Mouse (Mus musculus): Measurements from ENCODE around the gene Shisa5. TPM values are rescaled to one million over a fixed set of nuclear protein-coding genes. Genes with fewer than 3 reads are reported as not detected.
A peak's percentile ranks its signal among the peaks of the same experiment; 100 is the strongest.

The Shisa5 gene
- polyA plus RNA-seq, 1 experiment from 2014 or later = 110 TPM

- peaks cover 14% of the 10 kb centered on the region for H3K36me3 ChIP-seq (ENCODE audit: insufficient read depth, low read length)
- H3K4me1 ChIP-seq (ENCODE audit: insufficient read depth, low read length) = peaks cover 16% of the 10 kb centered on the region
- no peaks in the 10 kb centered on the region for H3K9me3 ChIP-seq (ENCODE audit: low read length)
- H3K4me3 ChIP-seq (ENCODE audit: low read length) = peak within 1 kb of the TSS; percentile 75
- H3K4me2 ChIP-seq (replicated peaks; ENCODE audit: low read depth, low read length) = peak within 1 kb of the TSS; percentile 73
- under 1% methylated on average over 37 of the region's 37 CpGs for WGBS
- peak within 1 kb of the TSS; percentile 84 for H3K9ac ChIP-seq (replicated peaks; ENCODE audit: low read length)
- peak; percentile 97 for ATAC-seq (ENCODE audit: low FRiP score, low TSS enrichment)
- H3K27me3 ChIP-seq (ENCODE audit: insufficient read depth, low read length) = no peaks in the 10 kb centered on the region
- peak within 1 kb of the TSS; percentile 57 for H3K27ac ChIP-seq (ENCODE audit: low read length)
These were observed 43.9 kb downstream of the Shisa5 start, which contains the start of the genes Ccdc51 and Tma7 for GRCm38 (mm10) chr9:109082124-109082800. Gene Ccdc51 (plus strand): TSS chr9:109082493. Gene Tma7 (minus strand): TSS chr9:109082587.

GRCm38 (mm10) chr9:109084922-109085321 lies 46.6 kb downstream of the Shisa5 start:
- H3K9ac ChIP-seq (replicated peaks; ENCODE audit: low read length) = no peak overlapping the region
- no peaks in the 10 kb centered on the region for H3K9me3 ChIP-seq (ENCODE audit: low read length)
- no peak overlapping the region for H3K4me2 ChIP-seq (replicated peaks; ENCODE audit: low read depth, low read length)
- ATAC-seq (ENCODE audit: low FRiP score, low TSS enrichment) = no peak
- peaks cover 24% of the 10 kb centered on the region for H3K4me1 ChIP-seq (ENCODE audit: insufficient read depth, low read length)
- no peak overlapping the region for H3K4me3 ChIP-seq (ENCODE audit: low read length)
- no peaks in the 10 kb centered on the region for H3K27me3 ChIP-seq (ENCODE audit: insufficient read depth, low read length)
- WGBS = 25% methylated on average over 2 of the region's 2 CpGs
- no peak overlapping the region for H3K27ac ChIP-seq (ENCODE audit: low read length)
- H3K36me3 ChIP-seq (ENCODE audit: insufficient read depth, low read length) = peaks cover 8% of the 10 kb centered on the region

GRCm38 (mm10) chr9:109087987-109088386 lies 49.6 kb downstream of the Shisa5 start:
- H3K27ac ChIP-seq (ENCODE audit: low read length) = no peak overlapping the region
- H3K36me3 ChIP-seq (ENCODE audit: insufficient read depth, low read length) = peaks cover 8% of the 10 kb centered on the region
- 14% methylated on average over 5 of the region's 5 CpGs for WGBS
- no peak overlapping the region for H3K4me2 ChIP-seq (replicated peaks; ENCODE audit: low read depth, low read length)
- peaks cover 24% of the 10 kb centered on the region for H3K4me1 ChIP-seq (ENCODE audit: insufficient read depth, low read length)
- peak overlapping the region; percentile 47 for H3K9ac ChIP-seq (replicated peaks; ENCODE audit: low read length)
- no peak for ATAC-seq (ENCODE audit: low FRiP score, low TSS enrichment)
- no peak overlapping the region for H3K4me3 ChIP-seq (ENCODE audit: low read length)
- H3K9me3 ChIP-seq (ENCODE audit: low read length) = no peaks in the 10 kb centered on the region
- H3K27me3 ChIP-seq (ENCODE audit: insufficient read depth, low read length) = no peaks in the 10 kb centered on the region

GRCm38 (mm10) chr9:109090446-109090845 lies 52.1 kb downstream of the Shisa5 start:
- H3K27ac ChIP-seq (ENCODE audit: low read length) = no peak overlapping the region; the same call in 1 of the 2 replicates

GRCm38 (mm10) chr9:109091802-109092201 lies 53.4 kb downstream of the Shisa5 start:
- no peaks in the 10 kb centered on the region for H3K9me3 ChIP-seq (ENCODE audit: low read length)
- no peak for ATAC-seq (ENCODE audit: low FRiP score, low TSS enrichment)
- H3K4me2 ChIP-seq (replicated peaks; ENCODE audit: low read depth, low read length) = no peak overlapping the region
- H3K4me3 ChIP-seq (ENCODE audit: low read length) = no peak overlapping the region
- WGBS = 79% methylated on average over 8 of the region's 8 CpGs
- no peak overlapping the region for H3K9ac ChIP-seq (replicated peaks; ENCODE audit: low read length)
- H3K27ac ChIP-seq (ENCODE audit: low read length) = no peak overlapping the region
- no peaks in the 10 kb centered on the region for H3K27me3 ChIP-seq (ENCODE audit: insufficient read depth, low read length)
- H3K36me3 ChIP-seq (ENCODE audit: insufficient read depth, low read length) = peaks cover 8% of the 10 kb centered on the region
- peaks cover 45% of the 10 kb centered on the region for H3K4me1 ChIP-seq (ENCODE audit: insufficient read depth, low read length)

More at GRCm38 (mm10) chr9:109090446-109090845, 52.1 kb downstream of the Shisa5 start:
- H3K4me3 ChIP-seq (ENCODE audit: low read length) = no peak overlapping the region
- H3K36me3 ChIP-seq (ENCODE audit: insufficient read depth, low read length) = peaks cover 8% of the 10 kb centered on the region
- H3K27me3 ChIP-seq (ENCODE audit: insufficient read depth, low read length) = no peaks in the 10 kb centered on the region
- 44% methylated on average over 15 of the region's 15 CpGs for WGBS
- H3K9ac ChIP-seq (replicated peaks; ENCODE audit: low read length) = 0 out of 2 replicates have a peak overlapping the region, but pooled peaks have one; percentile 4
- H3K4me2 ChIP-seq (replicated peaks; ENCODE audit: low read depth, low read length) = no peak overlapping the region
- no peaks in the 10 kb centered on the region for H3K9me3 ChIP-seq (ENCODE audit: low read length)
- ATAC-seq (ENCODE audit: low FRiP score, low TSS enrichment) = no peak
- H3K4me1 ChIP-seq (ENCODE audit: insufficient read depth, low read length) = peaks cover 36% of the 10 kb centered on the region

- no peaks in the 10 kb centered on the region for H3K9me3 ChIP-seq (ENCODE audit: low read length)
- 46% methylated on average over 6 of the region's 6 CpGs for WGBS
- H3K9ac ChIP-seq (replicated peaks; ENCODE audit: low read length) = no peak overlapping the region
- H3K4me3 ChIP-seq (ENCODE audit: low read length) = no peak overlapping the region
- H3K27me3 ChIP-seq (ENCODE audit: insufficient read depth, low read length) = no peaks in the 10 kb centered on the region
- peak overlapping the region; percentile 54; the same call in 1 of the 2 replicates for H3K27ac ChIP-seq (ENCODE audit: low read length)
- peaks cover 54% of the 10 kb centered on the region for H3K4me1 ChIP-seq (ENCODE audit: insufficient read depth, low read length)
- H3K4me2 ChIP-seq (replicated peaks; ENCODE audit: low read depth, low read length) = no peak overlapping the region
- H3K36me3 ChIP-seq (ENCODE audit: insufficient read depth, low read length) = peaks cover 8% of the 10 kb centered on the region
- ATAC-seq (ENCODE audit: low FRiP score, low TSS enrichment) = no peak
These were observed 54.4 kb downstream of the Shisa5 start for GRCm38 (mm10) chr9:109092799-109093198.

GRCm38 (mm10) chr9:109093786-109094552 lies 55.6 kb downstream of the Shisa5 start:
- H3K9me3 ChIP-seq (ENCODE audit: low read length) = no peaks in the 10 kb centered on the region
- no peaks in the 10 kb centered on the region for H3K27me3 ChIP-seq (ENCODE audit: insufficient read depth, low read length)
- WGBS = 12% methylated on average over 11 of the region's 11 CpGs
- H3K9ac ChIP-seq (replicated peaks; ENCODE audit: low read length) = peak overlapping the region; percentile 98
- H3K4me2 ChIP-seq (replicated peaks; ENCODE audit: low read depth, low read length) = peak overlapping the region; percentile 74
- peaks cover 60% of the 10 kb centered on the region for H3K4me1 ChIP-seq (ENCODE audit: insufficient read depth, low read length)
- H3K27ac ChIP-seq (ENCODE audit: low read length) = peak overlapping the region; percentile 99
- H3K4me3 ChIP-seq (ENCODE audit: low read length) = peak overlapping the region; percentile 75
- peak; percentile 3; the same call in 1 of the 2 replicates for ATAC-seq (ENCODE audit: low FRiP score, low TSS enrichment)
- H3K36me3 ChIP-seq (ENCODE audit: insufficient read depth, low read length) = peaks cover 8% of the 10 kb centered on the region

- peak overlapping the region; percentile 74 for H3K4me2 ChIP-seq (replicated peaks; ENCODE audit: low read depth, low read length)
- peak overlapping the region; percentile 99 for H3K27ac ChIP-seq (ENCODE audit: low read length)
- H3K4me1 ChIP-seq (ENCODE audit: insufficient read depth, low read length) = peaks cover 66% of the 10 kb centered on the region
- H3K4me3 ChIP-seq (ENCODE audit: low read length) = peak overlapping the region; percentile 75
- WGBS = under 1% methylated on average over 21 of the region's 21 CpGs
- H3K9me3 ChIP-seq (ENCODE audit: low read length) = no peaks in the 10 kb centered on the region
- no peaks in the 10 kb centered on the region for H3K27me3 ChIP-seq (ENCODE audit: insufficient read depth, low read length)
- peaks cover 8% of the 10 kb centered on the region for H3K36me3 ChIP-seq (ENCODE audit: insufficient read depth, low read length)
- H3K9ac ChIP-seq (replicated peaks; ENCODE audit: low read length) = peak overlapping the region; percentile 98
- peak; percentile 13 for ATAC-seq (ENCODE audit: low FRiP score, low TSS enrichment)
These were observed 56.3 kb downstream of the Shisa5 start for GRCm38 (mm10) chr9:109094553-109095136.

GRCm38 (mm10) chr9:109095137-109095982 lies 57.0 kb downstream of the Shisa5 start, which contains the start of gene Plxnb1:
Gene Plxnb1 (plus strand): TSS chr9:109095389.
- WGBS = 0% methylated on average over 82 of the region's 102 CpGs
- H3K9ac ChIP-seq (replicated peaks; ENCODE audit: low read length) = peak within 1 kb of the TSS; percentile 98
- peaks cover 13% of the 10 kb centered on the region for H3K36me3 ChIP-seq (ENCODE audit: insufficient read depth, low read length)
- H3K27me3 ChIP-seq (ENCODE audit: insufficient read depth, low read length) = no peaks in the 10 kb centered on the region
- no peaks in the 10 kb centered on the region for H3K9me3 ChIP-seq (ENCODE audit: low read length)
- H3K27ac ChIP-seq (ENCODE audit: low read length) = peak within 1 kb of the TSS; percentile 99
- peak within 1 kb of the TSS; percentile 75 for H3K4me3 ChIP-seq (ENCODE audit: low read length)
- ATAC-seq (ENCODE audit: low FRiP score, low TSS enrichment) = peak; percentile 46
- peaks cover 69% of the 10 kb centered on the region for H3K4me1 ChIP-seq (ENCODE audit: insufficient read depth, low read length)
- H3K4me2 ChIP-seq (replicated peaks; ENCODE audit: low read depth, low read length) = peak within 1 kb of the TSS; percentile 74
